Mouse (Mus musculus) olfactory bulb, adult 2 months (tissue): ENCODE data around the gene 4932438A13Rik.

Experiments
- CTCF ChIP-seq: fragments of 200-500 bp; IDR thresholded peaks from 2 replicates; pipeline ENCODE4 v1.5.1; 2012; ENCODE audit warnings: low read depth, mild to moderate bottlenecking, low read length, moderate library complexity; ENCODE audit not compliant: insufficient read depth
- POLR2A ChIP-seq: fragments of 200-500 bp; IDR thresholded peaks from 2 replicates; pipeline ENCODE4 v1.6.1; 2012; ENCODE audit warnings: mild to moderate bottlenecking, low read depth, low read length, moderate library complexity; ENCODE audit not compliant: insufficient read depth

DNA sequence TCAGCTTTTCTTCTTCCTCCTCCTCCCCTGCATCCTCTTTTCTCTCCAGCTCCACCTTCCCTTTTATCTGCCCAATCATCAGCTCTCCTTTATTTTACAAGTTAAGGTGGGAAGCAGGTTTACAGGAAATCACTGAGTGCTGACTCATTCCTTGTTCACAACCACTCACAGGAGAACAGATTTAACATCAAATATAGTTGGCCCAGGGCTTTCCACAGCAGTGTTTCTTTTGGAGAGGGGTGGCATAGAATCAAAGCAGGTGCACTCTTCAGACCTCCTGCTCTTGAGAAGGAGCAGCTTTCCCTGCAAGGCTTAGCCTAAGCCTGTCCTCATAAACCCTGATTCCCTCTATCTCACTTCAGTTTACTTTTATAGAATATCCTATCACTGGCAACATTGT is 80.8 kb downstream of the 4932438A13Rik start:
- no peak for TF ChIP-seq CTCF
- no peak for TF ChIP-seq POLR2A
